Mouse (Mus musculus) midbrain, embryonic 13.5 days (tissue): ENCODE results near the gene Abcc8. TPM values are rescaled to one million over a fixed set of nuclear protein-coding genes. Genes with fewer than 3 reads are reported as not detected.

Experiments
- ATAC-seq: fragments of 200-750 bp; cut with Nextera tagmentation; 2 replicates; pipeline ENCODE4 v1.8.0; 2017; ENCODE audit warnings: mild to moderate bottlenecking, moderate TSS enrichment, moderate library complexity
- H3K27ac ChIP-seq: fragments of 300-500 bp; sonication (generic); 2 replicates; pipeline ENCODE4 v1.5.1; 2015; ENCODE audit warnings: inconsistent platforms, mild to moderate bottlenecking, moderate library complexity
- H3K27me3 ChIP-seq: fragments of 300-500 bp; sonication (generic); 2 replicates; pipeline ENCODE4 v1.6.1; 2015; ENCODE audit warnings: mild to moderate bottlenecking, inconsistent platforms
- H3K36me3 ChIP-seq: fragments of 300-500 bp; sonication (generic); 2 replicates; pipeline ENCODE4 v1.6.1; 2015; ENCODE audit warnings: mild to moderate bottlenecking, inconsistent platforms
- H3K4me1 ChIP-seq: fragments of 300-500 bp; sonication (generic); replicated peaks from 2 replicates; pipeline ENCODE4 v1.6.1; 2015; ENCODE audit warnings: inconsistent platforms
- H3K4me2 ChIP-seq: fragments of 300-500 bp; sonication (generic); replicated peaks from 2 replicates; pipeline ENCODE4 v1.6.1; 2015; ENCODE audit warnings: moderate library complexity, mild to moderate bottlenecking, inconsistent platforms
- H3K4me3 ChIP-seq: fragments of 300-500 bp; sonication (generic); replicated peaks from 2 replicates; pipeline ENCODE4 v1.5.1; 2015; ENCODE audit warnings: mild to moderate bottlenecking, inconsistent platforms
- H3K9ac ChIP-seq: fragments of 300-500 bp; sonication (generic); replicated peaks from 2 replicates; pipeline ENCODE4 v1.6.1; 2015; ENCODE audit warnings: mild to moderate bottlenecking, inconsistent platforms
- H3K9me3 ChIP-seq: fragments of 300-500 bp; sonication (generic); 2 replicates; pipeline ENCODE4 v1.6.1; 2016; ENCODE audit warnings: mild to moderate bottlenecking, inconsistent platforms
- WGBS: fragments of 180-500 bp; shearing (Covaris S2); methylation state at CpG from one replicate; pipeline ENCODE4 v1.1.7; 2015; 5-methylcytosine and 5-hydroxymethylcytosine counted together
- polyA plus RNA-seq: library from polyadenylated mRNA; unstranded; fragments of >200 nt; fragmentation: Nextera tagmentation; extraction: Ambion mirVana; gene quantifications from 2 replicates; pipeline ENCODE4 v1.2.1, GENCODE M21; 2015

The Abcc8 gene
- polyA plus RNA-seq, 1 experiment from 2014 or later, result 2.3 TPM

DNA sequence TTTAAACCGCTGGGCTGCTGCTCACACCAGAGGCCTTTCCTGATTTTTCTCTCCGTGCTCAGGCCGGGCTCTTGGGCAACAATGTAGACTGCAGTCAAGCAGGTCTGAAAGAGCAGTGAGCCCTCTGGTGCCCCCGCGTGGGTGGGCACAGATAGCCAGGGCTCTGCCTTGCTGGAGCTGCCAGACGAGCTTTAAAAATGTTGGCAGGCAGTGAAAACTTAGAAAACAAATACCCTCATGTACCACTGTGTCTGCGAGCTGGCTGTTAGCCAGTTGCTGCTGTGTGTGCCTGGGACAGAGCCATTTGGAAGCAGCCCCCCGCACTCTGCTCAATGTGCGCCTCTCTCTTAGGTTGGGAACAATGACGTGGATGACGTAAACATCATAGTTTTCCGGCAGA, 102.2 kb downstream of the Abcc8 start:
- 89% methylated on average over 12 of the region's 12 CpGs for WGBS
- H3K4me1 ChIP-seq, result no peaks in the 10 kb centered on the region
- H3K36me3 ChIP-seq, result peaks cover 94% of the 10 kb centered on the region
- H3K9ac ChIP-seq, result no peak overlapping the region
- no peak overlapping the region for H3K4me3 ChIP-seq
- H3K27me3 ChIP-seq, result no peaks in the 10 kb centered on the region
- ATAC-seq, result no peak
- H3K4me2 ChIP-seq, result no peak overlapping the region
- H3K27ac ChIP-seq, result no peak overlapping the region
- H3K9me3 ChIP-seq, result no peaks in the 10 kb centered on the region

DNA sequence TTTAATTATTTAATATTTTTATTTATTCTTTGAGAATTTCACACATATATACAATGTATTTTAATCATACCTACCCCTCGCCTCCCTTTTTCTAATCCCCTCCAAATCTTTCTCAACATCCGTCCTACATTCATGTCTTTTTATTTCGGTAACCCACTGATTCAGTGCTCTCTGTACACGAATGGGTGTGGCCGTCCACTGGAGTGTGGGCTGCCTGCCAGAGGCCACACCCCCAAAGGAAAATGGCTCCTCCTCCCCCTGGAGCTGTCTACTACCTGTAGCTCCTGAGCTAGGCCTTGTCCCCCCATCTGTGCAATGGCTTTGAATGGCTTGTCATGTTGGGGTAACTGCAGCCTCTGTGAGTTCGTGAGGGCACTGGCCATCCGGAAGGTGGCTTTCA, 103.0 kb downstream of the Abcc8 start:
- H3K4me2 ChIP-seq, result no peak overlapping the region
- H3K4me3 ChIP-seq, result no peak overlapping the region
- no peaks in the 10 kb centered on the region for H3K27me3 ChIP-seq
- WGBS, result 89% methylated on average over 7 of the region's 7 CpGs
- H3K36me3 ChIP-seq, result peaks cover 94% of the 10 kb centered on the region
- ATAC-seq, result no peak
- no peaks in the 10 kb centered on the region for H3K9me3 ChIP-seq
- no peak overlapping the region for H3K9ac ChIP-seq
- no peak overlapping the region for H3K27ac ChIP-seq
- no peaks in the 10 kb centered on the region for H3K4me1 ChIP-seq

DNA sequence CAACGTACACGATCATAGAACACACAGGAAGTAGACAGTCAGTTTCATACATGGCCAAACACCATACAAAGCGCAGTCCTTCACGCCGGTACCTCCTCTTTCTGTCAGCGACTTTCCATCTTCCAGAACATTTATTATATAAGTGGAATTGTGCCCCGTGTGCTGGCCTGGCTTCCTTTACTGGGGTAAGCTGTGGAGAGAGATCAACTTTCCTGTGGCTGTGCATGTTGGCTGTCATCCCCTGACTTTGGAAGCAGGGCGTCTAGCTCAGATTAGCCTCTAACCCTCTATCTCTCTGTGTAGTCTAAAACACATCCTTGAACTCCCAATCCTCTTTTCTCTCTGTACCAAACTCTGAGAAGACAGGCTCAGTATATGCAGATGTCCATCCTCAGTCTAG, 111.0 kb downstream of the Abcc8 start:
- Histone ChIP-seq H3K9me3 (no peaks in the 10 kb centered on the region), H3K4me3 (no peak overlapping the region), H3K4me2 (no peak overlapping the region), H3K27ac (no peak overlapping the region), H3K36me3 (peaks cover 97% of the 10 kb centered on the region), H3K9ac (no peak overlapping the region), H3K4me1 (no peaks in the 10 kb centered on the region), H3K27me3 (no peaks in the 10 kb centered on the region)
- 96% methylated on average over 8 of the region's 8 CpGs for WGBS
- no peak for ATAC-seq

DNA sequence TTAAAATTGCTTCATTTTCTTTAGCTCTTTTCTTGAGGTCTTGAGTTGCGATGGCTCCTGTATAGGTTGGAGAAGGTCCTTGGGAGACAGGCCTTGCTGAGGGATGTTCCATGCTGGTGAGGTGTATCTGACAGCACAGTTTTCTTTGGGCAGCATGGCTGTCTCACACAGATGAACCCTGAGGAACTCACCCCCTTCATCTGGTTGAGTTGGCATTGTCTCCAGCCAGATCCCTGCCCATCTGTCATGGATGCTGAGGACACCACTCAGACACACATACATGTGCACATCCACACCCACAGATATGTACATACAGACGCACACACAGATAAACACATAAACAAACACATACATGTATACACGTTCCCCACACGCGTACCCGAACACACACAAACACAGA, 116.5 kb downstream of the Abcc8 start:
- ATAC-seq, result no peak
- Histone ChIP-seq H3K4me1 (no peaks in the 10 kb centered on the region), H3K27me3 (no peaks in the 10 kb centered on the region), H3K9ac (no peak overlapping the region), H3K36me3 (peaks cover 94% of the 10 kb centered on the region), H3K27ac (no peak overlapping the region), H3K4me2 (no peak overlapping the region), H3K4me3 (no peak overlapping the region), H3K9me3 (no peaks in the 10 kb centered on the region)
- 93% methylated on average over 6 of the region's 6 CpGs for WGBS

- H3K4me3 ChIP-seq, result no peak overlapping the region
- no peak overlapping the region for H3K27ac ChIP-seq
- no peaks in the 10 kb centered on the region for H3K27me3 ChIP-seq
- 96% methylated on average over 16 of the region's 16 CpGs for WGBS
- H3K9ac ChIP-seq, result no peak overlapping the region
- H3K9me3 ChIP-seq, result no peaks in the 10 kb centered on the region
- H3K4me1 ChIP-seq, result no peaks in the 10 kb centered on the region
- no peak overlapping the region for H3K4me2 ChIP-seq
- peaks cover 94% of the 10 kb centered on the region for H3K36me3 ChIP-seq
- ATAC-seq, result no peak
These were observed 118.2 kb downstream of the Abcc8 start for GRCm38 (mm10) chr7:46061614-46062013.

DNA sequence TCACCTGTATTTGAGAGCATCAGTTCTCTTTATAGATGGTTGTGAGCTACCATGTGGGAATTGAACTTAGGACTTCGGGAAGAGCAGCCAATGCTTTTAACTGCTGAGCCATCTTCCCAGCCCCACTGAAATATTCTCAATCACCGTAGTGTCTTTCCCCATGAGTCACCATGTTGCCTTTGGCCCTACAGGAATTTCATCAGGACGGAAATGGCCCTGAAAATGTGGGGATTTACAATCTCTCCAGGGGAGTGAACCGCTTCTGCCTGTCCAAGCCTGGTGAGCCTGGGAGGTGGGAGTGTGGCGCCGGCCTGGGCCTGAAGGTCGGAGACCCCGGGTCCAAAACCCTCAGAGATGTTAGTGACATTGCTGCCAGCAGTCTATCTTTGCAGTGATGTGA, 119.1 kb downstream of the Abcc8 start:
- H3K27ac ChIP-seq, result no peak overlapping the region
- H3K9me3 ChIP-seq, result no peaks in the 10 kb centered on the region
- H3K4me1 ChIP-seq, result no peaks in the 10 kb centered on the region
- ATAC-seq, result no peak
- H3K36me3 ChIP-seq, result peaks cover 94% of the 10 kb centered on the region
- no peaks in the 10 kb centered on the region for H3K27me3 ChIP-seq
- H3K9ac ChIP-seq, result no peak overlapping the region
- H3K4me2 ChIP-seq, result no peak overlapping the region
- WGBS, result 92% methylated on average over 8 of the region's 8 CpGs
- H3K4me3 ChIP-seq, result no peak overlapping the region

GRCm38 (mm10) chr7:46058882-46059281, 121.0 kb downstream of the Abcc8 start:
- Histone ChIP-seq H3K4me3 (no peak overlapping the region), H3K27me3 (no peaks in the 10 kb centered on the region), H3K27ac (no peak overlapping the region), H3K4me1 (no peaks in the 10 kb centered on the region), H3K4me2 (no peak overlapping the region), H3K36me3 (peaks cover 96% of the 10 kb centered on the region), H3K9me3 (no peaks in the 10 kb centered on the region), H3K9ac (no peak overlapping the region)
- ATAC-seq, result no peak
- WGBS, result 95% methylated on average over 11 of the region's 11 CpGs

Other genes with a start within 250 kb of the Abcc8 start
- 0.26 and 0.41 TPM in 2 replicates for gene Abcc6, start 149.7 kb downstream of the Abcc8 start, polyA plus RNA-seq
- 31.4 and 37.7 TPM in 2 replicates for gene Nomo1, start 146.3 kb downstream of the Abcc8 start, polyA plus RNA-seq
- gene Kcnj11, start 79.3 kb downstream of the Abcc8 start, polyA plus RNA-seq, result 1.1 and 1.5 TPM in 2 replicates
- gene Ush1c, start 58.5 kb upstream of the Abcc8 start, polyA plus RNA-seq, result 1.8 and 2.2 TPM in 2 replicates
- gene Otog, start 61.0 kb upstream of the Abcc8 start, polyA plus RNA-seq, result 0.09 TPM in 1 of 2 replicates, not detected in the other
- not detected in 2 replicates for gene Myod1, start 196.4 kb upstream of the Abcc8 start, polyA plus RNA-seq
- 8.0 and 8.5 TPM in 2 replicates for gene Kcnc1, start 216.5 kb upstream of the Abcc8 start, polyA plus RNA-seq